Mouse (Mus musculus) megakaryocyte, embryonic 14.5 days (primary cell): ENCODE measurements around the gene Sbno1.

Experiments used
- FLI1 ChIP-seq: IDR thresholded peaks from 2 replicates; pipeline ENCODE4 v1.6.1; 2012; ENCODE audit warnings: low read length, inconsistent platforms, mixed read lengths
- GATA1 ChIP-seq: IDR thresholded peaks from 3 replicates; pipeline ENCODE4 v1.6.1; 2012; ENCODE audit warnings: mixed read lengths, low read length, inconsistent platforms, borderline replicate concordance

- TF ChIP-seq GATA1: no peak
- no peak for TF ChIP-seq FLI1
Observed at GRCm38 (mm10) chr5:124338791-124339190, 87.0 kb downstream of the Sbno1 start.
